Mouse (Mus musculus) limb, embryonic 15.5 days (tissue): ENCODE results near the gene Inafm1. TPM values are rescaled to one million over a fixed set of nuclear protein-coding genes. Genes with fewer than 3 reads are reported as not detected.
"Not testable (repeated sequence)": the region's sequence is repeated elsewhere in the genome, so short reads cannot be mapped to it uniquely, and the experiment has no call there.

Source experiments
- ATAC-seq: fragments of 200-750 bp; cut with Nextera tagmentation; 2 replicates; pipeline ENCODE4 v1.8.0; 2017; ENCODE audit warnings: low read depth, moderate TSS enrichment; ENCODE audit not compliant: insufficient number of reproducible peaks, low FRiP score, low TSS enrichment
- H3K27ac ChIP-seq: fragments of 300-500 bp; sonication (generic); 2 replicates; pipeline ENCODE4 v1.5.1; 2015; ENCODE audit warnings: moderate library complexity, mild to moderate bottlenecking, inconsistent platforms
- H3K27me3 ChIP-seq: fragments of 300-500 bp; sonication (generic); 2 replicates; pipeline ENCODE4 v1.6.1; 2015; ENCODE audit warnings: inconsistent platforms
- H3K36me3 ChIP-seq: fragments of 300-500 bp; sonication (generic); 2 replicates; pipeline ENCODE4 v1.6.1; 2015; ENCODE audit warnings: inconsistent platforms
- H3K4me1 ChIP-seq: fragments of 300-500 bp; sonication (generic); 2 replicates; pipeline ENCODE4 v1.6.1; 2015; ENCODE audit warnings: inconsistent platforms
- H3K4me2 ChIP-seq: fragments of 300-500 bp; sonication (generic); 2 replicates; pipeline ENCODE4 v1.6.1; 2015; ENCODE audit warnings: mild to moderate bottlenecking, inconsistent platforms
- H3K4me3 ChIP-seq: fragments of 300-500 bp; sonication (generic); 2 replicates; pipeline ENCODE4 v1.5.1; 2015; ENCODE audit warnings: mild to moderate bottlenecking, inconsistent platforms
- H3K9ac ChIP-seq: fragments of 300-500 bp; sonication (generic); 2 replicates; pipeline ENCODE4 v1.6.1; 2015; ENCODE audit warnings: inconsistent platforms
- H3K9me3 ChIP-seq: fragments of 300-500 bp; sonication (generic); 2 replicates; pipeline ENCODE4 v1.6.1; 2016; ENCODE audit warnings: inconsistent platforms
- whole genome bisulfite sequencing: fragments of 180-500 bp; shearing (Covaris S2); methylation state at CpG from one replicate; pipeline ENCODE4 v1.1.7; 2015; 5-methylcytosine and 5-hydroxymethylcytosine counted together
- polyA plus RNA-seq: library from polyadenylated mRNA; unstranded; fragments of >200 nt; fragmentation: Nextera tagmentation; extraction: Ambion mirVana; gene quantifications from 2 replicates; pipeline ENCODE4 v1.2.1, GENCODE M21; 2015

The Inafm1 gene
- polyA plus RNA-seq, 1 experiment from 2014 or later, result 28.1 TPM

DNA sequence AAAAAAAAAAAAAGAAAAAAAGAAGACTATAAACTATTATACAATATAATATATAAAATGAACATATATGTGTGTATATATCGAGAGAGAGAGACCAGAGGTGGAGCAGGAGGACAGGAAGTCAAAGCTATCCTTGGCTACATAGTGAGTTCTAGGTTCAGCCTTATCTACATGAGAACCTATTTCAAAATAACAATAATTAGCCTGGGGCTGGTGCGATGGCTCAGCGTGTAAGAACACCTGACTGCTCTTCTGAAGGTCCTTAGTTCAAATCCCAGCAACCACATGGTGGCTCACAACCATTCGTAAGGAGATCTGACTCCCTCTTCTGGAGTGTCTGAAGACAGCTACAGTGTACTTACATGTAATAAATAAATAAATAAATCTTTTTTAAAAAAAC is 17.5 kb downstream of the Inafm1 start:
- not testable (repeated sequence) for ATAC-seq, H3K36me3 ChIP-seq
- 80% methylated on average over 4 of the region's 4 CpGs for WGBS

DNA sequence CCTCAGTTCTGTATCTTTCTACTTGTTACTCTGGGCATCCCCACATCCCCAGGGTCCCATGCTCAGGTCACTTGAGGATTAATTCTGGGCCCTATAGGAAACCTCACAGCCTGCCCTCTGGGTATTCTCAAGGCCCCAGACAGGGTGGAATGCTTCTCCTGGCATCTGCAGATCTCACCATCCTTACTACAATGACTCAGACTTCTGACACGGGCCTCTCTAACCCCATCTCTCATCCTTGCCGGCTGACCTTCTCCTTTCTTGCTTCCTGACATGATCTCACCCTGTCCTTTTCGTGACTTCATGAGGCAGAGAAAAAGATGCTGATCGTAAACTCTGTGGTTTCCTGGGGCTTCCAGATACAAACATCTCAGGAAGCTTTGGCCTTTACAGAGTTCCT is 19.2 kb downstream of the Inafm1 start:
- 50% methylated on average over 4 of the region's 4 CpGs for WGBS

More for the DNA sequence above, 17.5 kb downstream of the Inafm1 start:
- H3K27ac ChIP-seq, H3K9ac ChIP-seq, H3K4me3 ChIP-seq, H3K4me1 ChIP-seq, H3K9me3 ChIP-seq, H3K4me2 ChIP-seq, H3K27me3 ChIP-seq: not testable (repeated sequence)

DNA sequence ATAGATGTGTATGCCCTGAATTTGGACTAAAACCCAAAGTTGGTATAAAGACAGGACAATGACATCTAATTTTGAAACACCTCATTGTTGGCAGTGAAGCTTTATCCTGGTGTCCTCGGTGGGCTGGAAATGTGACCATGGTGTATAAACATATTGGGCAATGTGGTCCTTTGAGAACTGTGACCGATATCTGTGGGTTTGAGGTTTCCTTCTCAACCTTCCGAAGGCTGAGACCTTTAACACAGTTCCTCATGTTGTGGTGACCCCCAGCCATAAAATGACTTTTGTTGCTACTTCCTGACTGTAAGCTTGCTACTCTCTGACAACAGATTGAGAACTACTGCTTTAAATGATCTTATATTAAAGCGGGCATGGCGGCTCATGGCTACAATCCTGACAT is 22.7 kb downstream of the Inafm1 start:
- H3K4me1 ChIP-seq, result no peaks in the 10 kb centered on the region
- H3K27ac ChIP-seq, result no peak overlapping the region
- ATAC-seq, result no peak
- H3K4me3 ChIP-seq, result no peak overlapping the region
- no peak overlapping the region for H3K9ac ChIP-seq
- WGBS, result 82% methylated on average over 5 of the region's 5 CpGs
- no peaks in the 10 kb centered on the region for H3K9me3 ChIP-seq
- H3K36me3 ChIP-seq, result no peaks in the 10 kb centered on the region
- no peak overlapping the region for H3K4me2 ChIP-seq
- no peaks in the 10 kb centered on the region for H3K27me3 ChIP-seq

More for the DNA sequence above, 19.2 kb downstream of the Inafm1 start:
- Histone ChIP-seq H3K4me3 (no peak overlapping the region), H3K9ac (no peak overlapping the region), H3K9me3 (no peaks in the 10 kb centered on the region), H3K36me3 (no peaks in the 10 kb centered on the region), H3K4me2 (no peak overlapping the region), H3K27me3 (no peaks in the 10 kb centered on the region), H3K27ac (no peak overlapping the region), H3K4me1 (no peaks in the 10 kb centered on the region)
- no peak for ATAC-seq

DNA sequence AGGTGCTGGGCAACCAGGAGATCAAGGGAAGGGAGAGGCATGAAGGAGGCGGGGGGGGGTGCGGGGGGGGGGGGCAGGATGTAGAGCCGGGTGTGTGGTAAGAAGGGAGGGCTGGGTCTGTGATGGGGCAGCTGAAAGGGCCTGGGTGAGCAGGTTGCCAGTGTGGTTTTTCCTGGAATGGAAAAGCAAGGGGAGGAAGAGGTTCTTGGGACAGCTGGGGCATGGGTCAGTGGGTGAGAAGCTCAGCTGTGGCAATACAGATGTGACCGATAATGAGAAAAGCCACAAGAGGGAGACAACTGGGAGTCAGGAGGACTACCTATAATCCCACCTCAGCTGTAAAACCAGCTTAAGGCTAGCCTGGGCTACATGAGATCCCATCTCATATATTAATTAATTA is 27.5 kb downstream of the Inafm1 start:
- Histone ChIP-seq H3K4me2 (no peak overlapping the region), H3K27ac (no peak overlapping the region), H3K36me3 (no peaks in the 10 kb centered on the region), H3K27me3 (no peaks in the 10 kb centered on the region), H3K9ac (no peak overlapping the region), H3K9me3 (no peaks in the 10 kb centered on the region), H3K4me1 (no peaks in the 10 kb centered on the region), H3K4me3 (no peak overlapping the region)
- no peak for ATAC-seq
- 57% methylated on average over 1 of the region's 4 CpGs for WGBS

DNA sequence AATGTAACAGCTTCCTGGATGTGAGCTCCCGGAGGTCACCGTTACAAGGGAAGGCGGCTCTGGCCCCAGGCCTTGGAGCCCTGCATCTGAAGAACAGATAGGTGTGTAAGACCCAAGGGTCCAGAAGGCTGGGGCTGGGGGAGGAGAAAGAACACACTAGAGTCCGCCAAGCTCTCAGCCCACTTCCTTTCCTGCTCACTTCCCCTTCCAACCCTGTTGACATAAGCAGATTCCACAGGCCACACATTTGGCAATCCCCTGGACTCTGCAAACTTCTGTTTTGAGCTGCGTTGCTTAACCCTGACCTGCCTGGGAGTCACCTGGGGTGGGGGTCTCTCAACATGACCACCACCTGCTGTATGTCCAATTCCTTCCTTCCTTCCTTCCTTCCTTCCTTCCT is 29.4 kb downstream of the Inafm1 start, which contains the start of gene C5ar2:
TSS of gene C5ar2 (minus strand) at position 88 of the 400 bp plus-strand sequence.
- Histone ChIP-seq H3K36me3 (no peaks in the 10 kb centered on the region), H3K27ac (no peak within 1 kb of the TSS), H3K9ac (no peak within 1 kb of the TSS), H3K9me3 (no peaks in the 10 kb centered on the region), H3K4me3 (no peak within 1 kb of the TSS), H3K27me3 (no peaks in the 10 kb centered on the region), H3K4me1 (no peaks in the 10 kb centered on the region), H3K4me2 (no peak within 1 kb of the TSS)
- WGBS, result 71% methylated on average over 5 of the region's 5 CpGs
- ATAC-seq, result no peak

DNA sequence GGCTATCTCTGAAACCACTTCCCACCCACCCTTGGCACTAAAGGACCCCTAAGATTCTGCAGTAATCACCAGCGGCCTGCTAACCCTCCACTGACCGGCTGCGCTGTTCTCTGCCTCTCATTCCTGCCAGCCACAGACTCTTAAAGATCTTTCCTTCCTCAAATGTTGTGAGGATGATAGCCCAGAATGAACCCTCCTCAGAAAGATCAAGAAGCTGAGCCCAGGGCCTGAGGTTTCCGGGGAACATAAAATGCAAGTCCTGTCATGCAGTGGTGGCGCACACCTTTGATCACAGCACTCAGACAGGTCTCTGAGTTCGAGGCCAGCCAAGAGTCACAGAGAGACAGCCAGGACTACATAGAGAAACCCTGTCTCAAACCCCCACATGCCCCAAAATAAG is 31.2 kb downstream of the Inafm1 start:
- no peak overlapping the region for H3K4me2 ChIP-seq
- no peak for ATAC-seq
- H3K9ac ChIP-seq, result no peak overlapping the region
- WGBS, result 74% methylated on average over 6 of the region's 6 CpGs
- no peaks in the 10 kb centered on the region for H3K4me1 ChIP-seq
- H3K36me3 ChIP-seq, result no peaks in the 10 kb centered on the region
- H3K27me3 ChIP-seq, result no peaks in the 10 kb centered on the region
- no peaks in the 10 kb centered on the region for H3K9me3 ChIP-seq
- H3K27ac ChIP-seq, result no peak overlapping the region
- H3K4me3 ChIP-seq, result no peak overlapping the region

DNA sequence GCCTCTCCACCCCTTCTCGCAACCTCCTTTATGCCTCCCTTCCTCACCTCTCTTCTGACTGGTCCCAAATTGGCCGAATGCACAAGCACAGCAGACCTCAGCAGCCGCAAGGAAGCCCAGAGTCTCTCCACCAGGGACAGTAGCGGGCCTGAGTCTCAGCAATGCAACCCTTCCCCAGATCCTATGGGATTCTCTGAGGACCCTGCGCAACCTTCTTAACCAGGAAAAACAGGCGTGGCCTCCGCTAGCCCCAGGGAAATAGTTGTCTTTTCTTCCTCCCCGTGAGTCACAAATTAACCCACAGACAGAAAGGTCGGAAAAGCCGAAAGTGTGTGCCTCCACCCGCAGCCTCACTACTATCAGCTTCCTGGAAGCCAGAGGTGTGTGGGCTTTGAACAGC is 31.6 kb downstream of the Inafm1 start:
- no peaks in the 10 kb centered on the region for H3K4me1 ChIP-seq
- no peak for ATAC-seq
- WGBS, result 51% methylated on average over 11 of the region's 11 CpGs

DNA sequence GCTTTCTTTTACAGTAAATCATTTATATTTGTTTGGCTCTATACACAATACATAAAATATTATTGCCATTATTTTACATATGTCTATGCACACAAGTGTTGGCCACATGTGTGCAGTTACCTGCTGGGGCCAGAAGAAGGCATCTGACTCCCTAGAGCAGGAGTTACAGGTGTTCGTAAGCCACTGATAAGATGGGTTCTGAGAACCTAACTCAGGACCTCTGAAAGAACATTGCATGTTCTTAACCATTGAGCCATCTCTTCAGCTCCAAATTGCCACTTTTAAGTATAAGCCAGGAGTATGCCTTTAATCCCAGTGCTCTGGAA is 32.5 kb downstream of the Inafm1 start:
- Histone ChIP-seq H3K9me3 (no peaks in the 10 kb centered on the region), H3K4me2 (no peak overlapping the region), H3K4me3 (no peak overlapping the region), H3K9ac (no peak overlapping the region), H3K27ac (no peak overlapping the region), H3K27me3 (no peaks in the 10 kb centered on the region), H3K4me1 (no peaks in the 10 kb centered on the region), H3K36me3 (no peaks in the 10 kb centered on the region)
- ATAC-seq, result no peak
- 89% methylated on average over 1 of the region's 1 CpGs for WGBS

More for the DNA sequence above, 31.6 kb downstream of the Inafm1 start:
- H3K9ac ChIP-seq, result no peak overlapping the region
- H3K36me3 ChIP-seq, result no peaks in the 10 kb centered on the region
- H3K27me3 ChIP-seq, result no peaks in the 10 kb centered on the region
- no peak overlapping the region for H3K4me2 ChIP-seq
- H3K27ac ChIP-seq, result no peak overlapping the region
- no peak overlapping the region for H3K4me3 ChIP-seq
- H3K9me3 ChIP-seq, result no peaks in the 10 kb centered on the region

DNA sequence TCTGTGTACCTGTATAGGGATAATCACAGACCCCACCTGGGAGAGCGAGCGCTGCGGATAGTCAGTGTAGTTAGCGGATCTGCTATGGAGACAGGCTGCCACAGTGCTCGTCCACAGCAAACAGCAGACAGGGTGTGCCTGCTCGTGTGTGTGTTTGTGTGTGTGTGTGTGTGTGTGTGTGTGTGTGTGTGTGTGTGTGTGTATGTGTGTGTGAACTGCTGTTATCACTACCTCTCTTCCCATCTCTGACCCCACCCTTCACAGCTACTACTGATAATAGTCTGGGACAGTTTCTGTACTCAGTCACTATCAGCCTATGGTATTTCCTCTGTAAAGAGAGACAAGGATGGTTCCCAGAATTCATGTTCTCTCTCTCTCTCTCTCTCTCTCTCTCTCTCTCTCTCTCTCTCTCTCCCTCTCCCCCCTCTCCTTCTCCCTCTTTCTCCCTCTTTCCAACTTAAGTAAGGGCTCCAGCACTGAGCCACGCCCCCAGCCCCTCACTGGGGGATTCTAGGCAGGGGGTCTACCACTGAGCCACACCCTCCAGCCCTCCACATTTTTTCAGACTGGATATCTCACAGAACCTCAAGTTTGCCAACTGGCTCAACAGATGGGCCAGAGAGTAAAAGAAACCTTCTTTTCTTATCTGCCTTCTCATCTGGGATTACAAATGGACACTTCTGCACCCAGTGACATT is 33.0 kb downstream of the Inafm1 start:
- Histone ChIP-seq H3K27ac (no peak overlapping the region), H3K9me3 (no peaks in the 10 kb centered on the region), H3K36me3 (no peaks in the 10 kb centered on the region), H3K4me2 (no peak overlapping the region), H3K9ac (no peak overlapping the region), H3K4me1 (no peaks in the 10 kb centered on the region), H3K4me3 (no peak overlapping the region), H3K27me3 (no peaks in the 10 kb centered on the region)
- WGBS, result 74% methylated on average over 7 of the region's 7 CpGs
- no peak for ATAC-seq

DNA sequence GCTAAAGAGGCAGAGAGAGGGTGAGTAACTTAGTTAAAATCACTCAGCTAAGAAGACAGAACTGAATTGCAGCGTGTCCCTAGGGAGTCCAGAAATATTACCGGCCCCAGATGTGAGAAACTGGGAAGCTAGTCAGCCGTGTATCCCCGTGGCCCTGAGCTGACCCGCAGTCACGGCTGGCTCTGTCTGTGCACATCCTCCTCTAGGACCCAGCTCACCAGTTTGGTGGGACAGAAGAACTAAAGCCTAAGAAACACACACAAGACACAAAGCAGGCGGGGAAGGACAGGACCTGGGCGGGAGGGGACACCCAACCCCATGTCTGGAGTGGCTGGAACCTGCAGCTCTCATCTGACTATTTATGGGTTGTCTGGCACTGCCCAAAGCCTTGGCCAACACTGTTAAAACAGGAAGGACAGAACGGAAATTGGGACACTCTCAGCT is 33.8 kb downstream of the Inafm1 start:
- no peak for ATAC-seq
- H3K9ac ChIP-seq, result no peak overlapping the region
- H3K36me3 ChIP-seq, result no peaks in the 10 kb centered on the region
- H3K9me3 ChIP-seq, result no peaks in the 10 kb centered on the region
- H3K4me1 ChIP-seq, result no peaks in the 10 kb centered on the region
- H3K27ac ChIP-seq, result no peak overlapping the region
- no peak overlapping the region for H3K4me2 ChIP-seq
- no peaks in the 10 kb centered on the region for H3K27me3 ChIP-seq
- 53% methylated on average over 9 of the region's 9 CpGs for WGBS
- H3K4me3 ChIP-seq, result no peak overlapping the region

DNA sequence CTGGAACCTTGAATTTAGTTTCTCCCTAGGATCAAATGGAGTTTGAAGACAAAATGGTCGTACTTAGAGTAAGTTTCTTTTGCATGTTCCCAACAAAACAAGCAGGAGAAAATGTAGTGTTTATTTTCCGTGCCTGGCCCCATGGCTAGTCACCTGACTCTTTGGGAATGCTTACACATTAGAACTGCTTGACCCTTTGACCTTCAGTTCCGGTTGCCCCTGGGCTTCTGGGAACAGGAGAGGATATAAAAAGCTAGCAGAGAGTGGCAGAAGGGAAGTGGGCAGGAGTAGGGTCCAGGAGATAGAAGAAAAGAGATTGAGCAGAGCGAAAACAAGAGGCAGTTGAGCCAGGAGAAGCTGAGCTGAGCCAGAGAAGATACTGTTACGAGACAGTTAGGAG is 43.5 kb downstream of the Inafm1 start:
- Histone ChIP-seq H3K4me1 (0 out of 2 replicates have a peak, but pooled peaks cover 3% of the 10 kb centered on the region), H3K4me2 (no peak overlapping the region), H3K4me3 (no peak overlapping the region), H3K9ac (no peak overlapping the region), H3K36me3 (no peaks in the 10 kb centered on the region), H3K27ac (no peak overlapping the region), H3K9me3 (no peaks in the 10 kb centered on the region), H3K27me3 (no peaks in the 10 kb centered on the region)
- WGBS, result 29% methylated on average over 5 of the region's 5 CpGs
- ATAC-seq, result no peak
